Mouse (Mus musculus) liver, postnatal 0 days (tissue): ENCODE measurements around the gene Gm20498.

ENCODE experiments used
- CTCF ChIP-seq: sonication (generic); IDR thresholded peaks from 2 replicates; pipeline ENCODE4 v1.5.1; 2016; ENCODE audit warnings: antibody characterized with exemption, low read depth
- EP300 ChIP-seq: IDR thresholded peaks from 2 replicates; pipeline ENCODE4 v1.6.1; 2016; ENCODE audit warnings: antibody characterized with exemption, low read depth, mild to moderate bottlenecking

- no peak for TF ChIP-seq CTCF
- no peak for TF ChIP-seq EP300
Measured at GRCm38 (mm10) chr12:81408966-81409365, 123.7 kb downstream of the Gm20498 start.
